Mouse (Mus musculus) C2C12 (cell line): Measurements from ENCODE around the gene Slc25a48.

Experiments
- MAX ChIP-seq: IDR thresholded peaks from one replicate; pipeline ENCODE4 v1.6.1; 2011; ENCODE audit warnings: mild to moderate bottlenecking, control low read depth
- USF1 ChIP-seq: IDR thresholded peaks from one replicate; pipeline ENCODE4 v1.6.1; 2011; ENCODE audit warnings: low read depth, mild to moderate bottlenecking, control low read depth, moderate library complexity

- TF ChIP-seq MAX (no peak), USF1 (no peak)
These were observed 11.8 kb upstream of the Slc25a48 start, which contains the start of gene Gm3045 for GRCm38 (mm10) chr13:56426365-56426764.
